Mouse (Mus musculus): ENCODE measurements at regions not wholly inside any gene's neighbourhood (a gene's known extent, or its start where the extent isn't known, plus 50 kb on each side); places are given as distances from the start of the nearest gene placed in this dataset.

- TF ChIP-seq POLR2A (IDR thresholded peaks at IDR 0.05; ENCODE audit: insufficient read length, low read depth) = no peak
- TF ChIP-seq E2F4 (IDR thresholded peaks at IDR 0.05; ENCODE audit: insufficient read depth) = no peak
- no peak for TF ChIP-seq MYOD1 (IDR thresholded peaks at IDR 0.05; ENCODE audit: control insufficient read depth in 1 of 3, insufficient read length in 2 of 3, low read depth in 2 of 3)
- no peak for TF ChIP-seq MAX (IDR thresholded peaks at IDR 0.05; ENCODE audit: low read depth)
- TF ChIP-seq MYOG (IDR thresholded peaks at IDR 0.05; ENCODE audit: control insufficient read depth in 1 of 3, insufficient read depth in 1 of 3, insufficient read length in 2 of 3, low read depth in 2 of 3) = no peak
- no peak for TF ChIP-seq TCF12 (IDR thresholded peaks at IDR 0.05; ENCODE audit: insufficient read depth, poor library complexity, severe bottlenecking)
- no peak for TF ChIP-seq USF1 (IDR thresholded peaks at IDR 0.05; ENCODE audit: low read depth)
- no peak for TF ChIP-seq TCF3 (IDR thresholded peaks at IDR 0.05; ENCODE audit: insufficient read length, low read depth)
- no peak for TF ChIP-seq SRF (IDR thresholded peaks at IDR 0.05; ENCODE audit: control insufficient read depth, insufficient read length, low read depth)
These were observed 327.3 kb downstream of the Synb start for GRCm38 (mm10) chr14:68966758-68967157.
